Mouse (Mus musculus): Measurements from ENCODE around the gene Arrdc5. TPM values are rescaled to one million over a fixed set of nuclear protein-coding genes. Genes with fewer than 3 reads are reported as not detected.

Gene Arrdc5
- polyA plus RNA-seq, 1 experiment, result not detected

DNA sequence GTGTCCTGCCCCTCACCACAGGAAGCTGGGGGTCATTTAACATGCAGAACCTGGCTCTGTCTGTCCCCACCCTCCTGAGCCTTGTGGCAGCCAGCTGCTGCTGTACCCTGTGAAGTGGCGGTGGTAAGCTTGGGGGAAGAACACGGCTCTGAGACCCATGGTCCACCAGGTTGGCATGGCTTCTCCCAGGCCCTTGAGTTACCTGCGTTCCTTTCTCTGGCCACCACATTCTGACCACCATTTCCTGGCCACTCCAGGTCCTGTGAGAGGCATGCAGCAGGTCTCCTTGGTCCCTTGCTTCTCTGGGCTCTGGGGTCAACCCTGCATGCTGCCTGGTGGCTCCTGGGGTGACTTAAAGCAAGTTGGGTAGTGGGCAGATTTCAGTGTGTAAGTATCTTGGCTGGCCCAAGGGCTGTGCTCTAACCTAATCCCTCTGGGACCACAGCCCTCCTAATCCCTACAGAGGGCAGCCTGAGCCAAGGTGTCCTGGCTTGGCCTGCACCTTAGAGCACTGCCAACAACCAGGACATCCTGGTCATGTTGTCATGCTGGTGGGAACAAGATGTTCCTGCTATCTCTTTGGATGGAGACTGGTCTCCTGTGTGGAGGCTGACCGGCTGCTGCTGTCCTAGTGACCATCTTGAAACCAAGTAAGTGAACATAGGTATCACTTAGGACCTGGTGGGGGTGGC lies 7.4 kb downstream of the Arrdc5 start, which contains the start of gene Plin3:
Plin3 (minus strand) TSS at position 343 of the 692 bp plus-strand sequence.
- H3K27ac ChIP-seq (ENCODE audit: insufficient read depth, low read depth, low read length), result peak within 1 kb of the TSS; percentile 87; the same call in 1 of the 2 replicates
- H3K4me3 ChIP-seq (ENCODE audit: insufficient read depth, low read depth, low read length), result no peak within 1 kb of the TSS
- H3K36me3 ChIP-seq (ENCODE audit: control insufficient read depth, insufficient read depth, low read length), result no peaks in the 10 kb centered on the region
- H3K27me3 ChIP-seq (replicated peaks; ENCODE audit: control insufficient read depth, insufficient read depth, low read length), result no peaks in the 10 kb centered on the region
- peaks cover 17% of the 10 kb centered on the region for H3K4me1 ChIP-seq (ENCODE audit: control insufficient read depth, insufficient read depth, low read length)
- no peak for DNase-seq
- WGBS, result 84% methylated on average over 4 of the region's 4 CpGs
- TF ChIP-seq POLR2A (IDR thresholded peaks at IDR 0.05; ENCODE audit: low read depth, low read length), result no peak
- no peak for TF ChIP-seq CTCF (conservative IDR thresholded peaks at IDR 0.05; ENCODE audit: insufficient read depth, insufficient read length, low read depth, low read length)

DNA sequence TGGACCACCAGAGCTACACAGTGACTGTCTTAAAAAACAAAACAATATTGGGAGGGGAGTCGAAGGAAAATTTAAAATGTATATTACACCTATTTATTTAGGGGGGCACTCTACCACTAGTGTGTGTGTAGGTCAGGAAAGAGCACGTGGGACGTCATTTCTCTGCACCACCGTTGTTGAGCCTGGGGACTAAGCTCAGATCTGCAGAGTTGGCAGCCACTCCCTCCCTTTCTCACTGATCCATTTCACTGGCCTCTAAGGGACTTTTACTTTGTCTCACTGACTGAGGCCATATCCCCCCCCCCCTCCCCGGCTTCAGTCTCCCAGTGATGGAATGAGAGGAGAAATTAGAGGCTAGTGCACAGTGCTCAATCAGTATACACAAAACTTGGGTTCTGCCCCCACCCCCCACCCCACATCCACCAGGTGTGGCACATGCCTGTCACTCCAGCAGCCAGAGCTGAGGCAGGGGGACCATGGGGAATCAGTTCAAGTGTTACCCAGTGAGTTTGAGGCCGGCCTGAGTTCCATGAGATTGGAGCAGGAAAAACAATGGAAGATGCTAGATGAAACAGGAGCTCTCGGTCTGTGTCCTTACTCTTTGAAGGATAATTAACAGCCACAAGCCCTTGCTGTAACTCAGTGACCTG lies 8.1 kb downstream of the Arrdc5 start:
- no peak for TF ChIP-seq CTCF (conservative IDR thresholded peaks at IDR 0.05; ENCODE audit: insufficient read depth, insufficient read length, low read depth, low read length)
- no peak for TF ChIP-seq POLR2A (IDR thresholded peaks at IDR 0.05; ENCODE audit: low read depth, low read length)
- H3K4me1 ChIP-seq (ENCODE audit: control insufficient read depth, insufficient read depth, low read length), result peaks cover 19% of the 10 kb centered on the region
- DNase-seq, result no peak
- no peak overlapping the region for H3K4me3 ChIP-seq (ENCODE audit: insufficient read depth, low read depth, low read length)
- H3K36me3 ChIP-seq (ENCODE audit: control insufficient read depth, insufficient read depth, low read length), result no peaks in the 10 kb centered on the region
- H3K27ac ChIP-seq (ENCODE audit: insufficient read depth, low read depth, low read length), result peak overlapping the region; percentile 87; the same call in 1 of the 2 replicates
- 62% methylated on average over 7 of the region's 7 CpGs for whole genome bisulfite sequencing
- H3K27me3 ChIP-seq (replicated peaks; ENCODE audit: control insufficient read depth, insufficient read depth, low read length), result no peaks in the 10 kb centered on the region

DNA sequence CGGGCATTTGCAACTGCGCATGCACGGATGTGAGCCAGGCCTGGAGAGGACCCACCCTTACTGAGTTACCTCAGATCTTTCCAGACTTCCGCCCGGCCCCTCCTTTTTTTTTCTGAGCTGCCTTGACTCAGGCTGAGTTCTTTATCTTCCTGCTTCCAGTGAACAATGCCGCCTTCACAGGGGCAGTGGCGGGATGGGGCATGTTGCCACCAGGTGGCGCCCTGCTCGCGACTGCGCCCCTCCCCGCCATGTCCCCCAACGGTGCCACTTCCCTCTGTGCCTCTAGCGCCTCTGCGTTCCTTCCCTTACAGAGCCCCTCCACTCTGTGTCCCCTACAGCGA lies 8.9 kb downstream of the Arrdc5 start:
- peak; percentile 95 for DNase-seq
- H3K27me3 ChIP-seq (replicated peaks; ENCODE audit: control insufficient read depth, insufficient read depth, low read length), result no peaks in the 10 kb centered on the region
- TF ChIP-seq POLR2A (IDR thresholded peaks at IDR 0.05; ENCODE audit: low read depth, low read length) (no peak), CTCF (conservative IDR thresholded peaks at IDR 0.05; ENCODE audit: insufficient read depth, insufficient read length, low read depth, low read length) (peak; percentile 82)
- 1% methylated on average over 16 of the region's 16 CpGs for WGBS
- H3K4me3 ChIP-seq (ENCODE audit: insufficient read depth, low read depth, low read length), result peak overlapping the region; percentile 33
- H3K4me1 ChIP-seq (ENCODE audit: control insufficient read depth, insufficient read depth, low read length), result peaks cover 19% of the 10 kb centered on the region
- H3K27ac ChIP-seq (ENCODE audit: insufficient read depth, low read depth, low read length), result peak overlapping the region; percentile 87
- H3K36me3 ChIP-seq (ENCODE audit: control insufficient read depth, insufficient read depth, low read length), result no peaks in the 10 kb centered on the region

DNA sequence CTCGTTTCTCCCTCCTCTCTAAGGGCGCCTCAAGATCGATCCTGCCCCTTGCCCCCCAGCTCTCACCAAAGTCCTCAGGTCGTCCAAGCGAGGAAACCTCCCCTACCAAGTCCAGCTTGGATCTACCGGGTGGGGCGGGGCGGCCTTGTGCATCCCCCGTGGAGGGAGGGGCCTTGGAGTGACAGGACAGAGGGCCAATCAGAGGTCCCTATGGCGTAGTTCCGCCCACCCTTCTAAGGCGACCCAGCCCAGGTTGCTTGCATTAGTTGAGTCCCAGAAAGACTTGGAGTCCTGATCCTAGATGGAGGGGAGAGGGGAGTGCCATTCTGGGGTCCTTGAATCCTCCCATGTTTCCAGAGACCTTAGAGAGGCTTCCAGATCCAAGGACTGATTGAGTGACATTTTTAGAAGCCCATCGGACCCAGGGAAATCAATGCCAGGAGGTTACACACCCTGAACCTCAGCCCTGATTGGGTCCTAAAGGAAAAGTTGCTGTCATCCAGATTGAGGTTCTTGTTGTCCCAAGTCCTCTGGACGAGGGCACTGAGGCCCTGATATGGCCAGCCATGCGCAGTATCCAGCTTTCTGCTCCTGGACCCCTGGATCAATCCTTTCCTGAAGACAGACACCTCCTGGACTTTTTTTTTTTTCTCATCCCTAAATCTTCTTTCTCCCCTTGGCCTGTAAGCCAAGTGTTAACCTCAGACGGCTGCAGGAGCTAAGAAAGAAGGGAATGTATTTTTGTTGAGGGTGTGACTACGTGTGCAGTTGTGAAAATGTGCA lies 9.5 kb downstream of the Arrdc5 start:
- H3K4me1 ChIP-seq (ENCODE audit: control insufficient read depth, insufficient read depth, low read length), result peaks cover 19% of the 10 kb centered on the region
- no peaks in the 10 kb centered on the region for H3K36me3 ChIP-seq (ENCODE audit: control insufficient read depth, insufficient read depth, low read length)
- peak overlapping the region; percentile 78 for H3K27ac ChIP-seq (ENCODE audit: insufficient read depth, low read depth, low read length)
- 6% methylated on average over 17 of the region's 17 CpGs for WGBS
- H3K27me3 ChIP-seq (replicated peaks; ENCODE audit: control insufficient read depth, insufficient read depth, low read length), result no peaks in the 10 kb centered on the region
- DNase-seq, result peak; percentile 98
- TF ChIP-seq POLR2A (IDR thresholded peaks at IDR 0.05; ENCODE audit: low read depth, low read length) (peak; percentile 30), CTCF (conservative IDR thresholded peaks at IDR 0.05; ENCODE audit: insufficient read depth, insufficient read length, low read depth, low read length) (no peak)
- H3K4me3 ChIP-seq (ENCODE audit: insufficient read depth, low read depth, low read length), result peak overlapping the region; percentile 50

DNA sequence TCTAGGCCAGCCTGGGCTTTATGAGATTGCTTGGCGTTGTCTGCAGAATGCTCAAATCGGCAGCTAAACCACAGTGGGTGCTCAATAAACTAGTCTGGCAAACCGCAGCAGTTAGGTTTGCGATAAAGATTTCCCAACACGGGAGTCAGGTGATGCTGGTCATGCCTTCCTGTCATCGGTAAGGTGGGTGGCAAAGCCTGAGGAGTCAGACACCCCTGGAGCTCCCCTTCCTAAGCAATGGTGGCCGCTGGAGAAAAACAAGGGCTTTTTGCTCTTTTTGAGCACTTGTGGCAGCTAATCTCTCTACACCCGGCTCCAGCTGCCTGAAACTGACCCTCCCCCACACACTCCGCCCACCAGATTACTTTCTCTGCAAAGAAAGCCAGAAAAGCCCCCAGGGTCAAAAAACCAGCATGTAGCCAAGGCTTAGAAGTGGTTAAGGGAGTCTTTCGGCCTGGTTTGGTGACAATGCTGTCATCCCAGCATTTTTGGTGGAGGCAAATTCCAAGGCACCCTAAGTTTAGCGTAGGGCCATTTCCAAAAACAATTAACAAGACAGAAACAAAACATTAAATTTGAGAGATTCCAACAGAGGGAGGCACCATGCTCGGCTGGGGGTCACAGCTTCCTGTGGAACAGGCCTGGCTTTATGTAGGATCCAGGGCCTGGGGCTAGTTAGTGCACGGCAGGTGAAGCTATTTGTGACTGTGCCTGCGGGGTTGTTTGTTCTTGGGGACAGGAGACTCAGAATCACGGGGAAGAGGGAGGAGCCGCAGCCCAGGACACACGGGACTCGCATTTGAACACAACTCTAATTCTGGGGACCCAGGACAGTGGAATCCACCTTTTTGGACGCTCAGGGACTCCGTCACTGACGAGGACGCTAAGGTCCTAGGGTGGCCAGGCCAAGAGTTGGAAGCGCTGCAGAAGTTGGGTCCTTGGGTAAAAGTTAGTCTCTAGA lies 10.4 kb downstream of the Arrdc5 start:
- TF ChIP-seq CTCF (conservative IDR thresholded peaks at IDR 0.05; ENCODE audit: insufficient read depth, insufficient read length, low read depth, low read length), result no peak
- no peak for TF ChIP-seq POLR2A (IDR thresholded peaks at IDR 0.05; ENCODE audit: low read depth, low read length)
- Histone ChIP-seq H3K4me3 (ENCODE audit: insufficient read depth, low read depth, low read length) (peak overlapping the region; percentile 50), H3K36me3 (ENCODE audit: control insufficient read depth, insufficient read depth, low read length) (no peaks in the 10 kb centered on the region), H3K27me3 (replicated peaks; ENCODE audit: control insufficient read depth, insufficient read depth, low read length) (no peaks in the 10 kb centered on the region), H3K27ac (ENCODE audit: insufficient read depth, low read depth, low read length) (peak overlapping the region; percentile 33), H3K4me1 (ENCODE audit: control insufficient read depth, insufficient read depth, low read length) (peaks cover 19% of the 10 kb centered on the region)
- 8% methylated on average over 23 of the region's 23 CpGs for WGBS
- DNase-seq, result peak; percentile 77

DNA sequence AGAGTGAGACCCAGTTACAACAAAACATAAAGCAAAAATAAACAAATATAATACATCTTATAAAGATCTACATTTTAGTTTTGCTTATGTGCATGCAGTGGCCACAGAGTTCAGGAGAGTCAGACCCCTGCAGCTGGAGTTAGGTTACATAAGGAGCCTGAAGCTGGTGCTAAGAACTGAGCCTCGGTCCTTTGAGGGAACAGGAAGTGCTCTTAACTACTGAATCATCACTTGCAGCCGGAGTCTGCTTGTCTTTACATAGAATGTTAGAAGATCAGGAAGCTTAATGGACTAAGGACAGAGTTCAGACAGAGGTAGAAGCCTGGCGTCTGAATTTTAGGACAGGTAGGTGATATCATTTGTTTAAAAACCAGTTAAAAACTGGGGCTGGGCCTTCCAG lies 11.2 kb downstream of the Arrdc5 start:
- H3K4me3 ChIP-seq (ENCODE audit: insufficient read depth, low read depth, low read length), result peak overlapping the region; percentile 50; the same call in 1 of the 2 replicates
- H3K27ac ChIP-seq (ENCODE audit: insufficient read depth, low read depth, low read length), result peak overlapping the region; percentile 33; the same call in 1 of the 2 replicates
- H3K27me3 ChIP-seq (replicated peaks; ENCODE audit: control insufficient read depth, insufficient read depth, low read length), result no peaks in the 10 kb centered on the region
- H3K36me3 ChIP-seq (ENCODE audit: control insufficient read depth, insufficient read depth, low read length), result no peaks in the 10 kb centered on the region
- DNase-seq, result no peak
- WGBS, result 33% methylated on average over 3 of the region's 3 CpGs
- H3K4me1 ChIP-seq (ENCODE audit: control insufficient read depth, insufficient read depth, low read length), result peaks cover 19% of the 10 kb centered on the region
- TF ChIP-seq CTCF (conservative IDR thresholded peaks at IDR 0.05; ENCODE audit: insufficient read depth, insufficient read length, low read depth, low read length) (no peak), POLR2A (IDR thresholded peaks at IDR 0.05; ENCODE audit: low read depth, low read length) (no peak)
